Mouse (Mus musculus): Measurements from ENCODE around the gene Mical3.
A peak's percentile ranks its signal among the peaks of the same experiment; 100 is the strongest.

Mical3 gene

DNA sequence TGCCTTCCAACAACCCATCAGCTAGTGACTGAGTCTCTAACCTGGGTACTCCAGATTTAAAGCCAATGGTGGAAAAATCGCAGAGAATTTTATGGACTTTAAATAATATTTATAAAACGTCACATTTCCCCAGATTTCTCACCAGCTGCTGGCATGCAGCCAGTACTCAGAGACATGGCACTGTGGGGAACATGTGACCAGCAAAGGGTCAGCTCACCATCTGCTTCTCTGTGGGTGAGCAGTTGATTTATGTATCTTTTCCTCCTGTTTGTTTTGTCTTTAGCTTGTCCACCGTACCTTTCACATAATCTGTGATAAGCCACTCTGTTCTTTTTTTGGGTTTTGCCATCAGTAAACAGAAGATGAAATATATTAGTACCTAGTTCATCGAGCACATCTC is 125.8 kb downstream of the Mical3 start:
- DNase-seq, result no peak

DNA sequence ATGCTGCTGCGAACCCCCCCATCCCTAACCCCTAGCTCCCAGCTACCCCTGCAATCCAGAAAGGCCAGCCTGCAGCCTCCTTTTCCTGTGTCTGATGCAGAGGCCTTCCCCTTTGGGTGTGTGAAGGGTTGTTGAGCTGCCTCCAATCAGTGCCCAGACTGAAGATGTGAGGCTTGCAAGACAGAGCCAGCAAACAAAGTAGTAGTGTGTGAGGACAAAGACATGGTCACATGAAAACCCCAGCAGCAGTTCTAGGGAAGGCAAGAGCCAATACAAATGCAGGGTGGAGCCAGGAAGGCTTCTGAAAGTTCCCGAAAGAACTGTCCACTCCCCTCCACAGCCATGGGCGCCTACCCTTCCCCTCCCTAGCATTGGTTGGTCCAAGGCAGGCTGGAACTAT is 127.8 kb downstream of the Mical3 start:
- no peak for DNase-seq

- DNase-seq, result no peak
Measured at GRCm38 (mm10) chr6:120999860-121000526, 130.8 kb downstream of the Mical3 start.

DNA sequence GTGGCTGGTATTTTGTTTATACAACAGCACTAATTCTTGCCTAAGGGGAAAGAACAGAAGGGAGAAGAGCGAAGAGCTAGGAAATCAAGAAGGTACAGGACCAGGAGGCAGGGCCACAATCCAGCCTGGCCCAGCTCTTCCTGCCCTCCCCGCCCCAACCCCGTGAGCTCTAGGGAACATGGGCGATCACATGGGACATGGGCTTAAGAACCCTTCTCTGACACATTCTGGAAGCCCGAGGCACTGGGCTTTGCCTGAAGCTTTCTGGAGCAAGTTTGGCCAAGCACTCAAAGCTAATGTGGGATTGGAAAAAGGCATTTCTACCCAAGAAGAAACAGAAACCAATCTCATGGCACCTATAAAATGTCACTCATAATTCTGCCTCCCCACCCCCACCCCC is 131.7 kb downstream of the Mical3 start:
- DNase-seq, result no peak

GRCm38 (mm10) chr6:120996607-120997006 is 134.2 kb downstream of the Mical3 start:
- DNase-seq, result no peak

- DNase-seq, result no peak
Measured at GRCm38 (mm10) chr6:120995541-120995940, 135.3 kb downstream of the Mical3 start.

- no peak for DNase-seq
Measured at GRCm38 (mm10) chr6:120991857-120992256, 138.9 kb downstream of the Mical3 start.

DNA sequence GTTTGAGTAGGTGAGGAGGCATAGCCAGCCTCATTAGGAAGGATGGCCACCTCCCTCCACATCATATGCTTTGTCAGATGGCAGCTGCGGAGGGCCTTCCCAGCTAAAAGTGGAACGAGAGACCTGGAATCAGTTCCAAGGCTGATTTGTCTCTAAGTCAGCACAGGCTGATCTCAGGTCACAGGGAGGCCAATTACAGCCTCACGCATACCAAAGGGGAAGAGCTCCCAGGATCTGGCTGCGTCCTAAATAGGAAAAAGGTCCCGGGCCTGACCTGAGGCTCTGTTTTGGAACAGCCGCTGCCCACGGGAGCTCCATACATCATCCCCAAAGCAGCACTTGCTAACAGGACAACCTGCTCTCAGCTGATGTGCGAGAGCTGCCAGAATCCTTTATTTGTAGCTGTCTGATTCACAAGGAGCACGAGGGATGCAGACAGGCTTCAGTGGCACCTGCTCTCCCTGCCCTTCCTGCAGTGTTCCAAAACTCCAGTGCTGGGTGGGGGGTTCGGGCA is 143.2 kb downstream of the Mical3 start:
- peak in 1 of 2 experiments; percentile 20 for DNase-seq

GRCm38 (mm10) chr6:120987164-120987563 is 143.6 kb downstream of the Mical3 start:
- no peak for DNase-seq

- DNase-seq, result no peak
Measured at GRCm38 (mm10) chr6:120986172-120986571, 144.6 kb downstream of the Mical3 start.

- no peak for DNase-seq
Measured at GRCm38 (mm10) chr6:120982314-120982713, 148.5 kb downstream of the Mical3 start.

DNA sequence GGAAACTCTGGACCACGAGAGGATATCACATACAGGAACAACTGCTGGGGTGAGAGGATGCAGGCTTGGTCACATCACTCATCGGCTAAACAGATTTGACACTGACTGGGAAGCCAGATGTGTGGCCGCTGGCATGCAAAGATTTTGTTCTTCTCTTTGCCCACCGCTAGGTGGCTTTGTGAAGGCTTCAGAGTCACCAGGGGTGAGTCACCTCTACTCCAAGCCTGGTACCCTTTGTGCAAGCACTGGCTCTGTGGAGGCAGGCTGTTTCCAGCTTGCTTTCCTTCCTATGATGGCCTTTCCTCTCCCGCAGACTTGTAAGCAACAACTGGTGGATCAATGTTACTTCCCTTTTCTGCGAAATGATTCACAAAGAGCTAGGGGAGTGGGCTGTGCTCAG is 149.3 kb downstream of the Mical3 start:
- no peak for DNase-seq

DNA sequence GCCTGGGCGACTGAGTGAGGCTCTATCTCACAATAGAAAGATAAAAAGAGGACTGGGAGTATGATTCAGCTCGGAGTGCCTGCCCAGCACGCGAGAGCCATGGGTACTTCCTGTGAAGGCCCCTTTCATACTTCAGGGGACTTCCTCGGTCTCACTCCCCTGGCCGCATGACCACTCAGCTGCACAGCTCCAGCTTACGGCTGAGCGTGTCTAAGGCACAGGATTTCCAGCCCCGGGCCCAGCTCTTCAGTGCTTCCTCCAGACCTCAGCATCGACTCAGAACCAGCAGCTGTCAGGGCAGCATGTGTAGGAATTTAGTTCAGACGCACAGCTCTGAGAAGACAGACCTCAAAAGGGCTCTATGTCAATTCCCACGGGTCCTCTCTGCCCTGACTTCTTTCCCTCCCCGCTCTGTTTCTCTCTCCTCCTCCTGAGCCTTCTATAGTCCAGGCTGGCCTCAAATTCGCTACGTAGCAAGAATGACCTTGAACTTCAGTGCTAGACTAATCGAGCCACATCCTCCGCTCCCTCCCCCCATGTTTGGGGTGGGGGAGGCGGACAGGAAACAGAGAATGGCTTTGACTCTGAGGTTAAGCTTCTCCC is 152.7 kb downstream of the Mical3 start:
- DNase-seq, result no peak

- DNase-seq, result no peak
Measured at GRCm38 (mm10) chr6:120976991-120977390, 153.8 kb downstream of the Mical3 start.

GRCm38 (mm10) chr6:120976097-120976496 is 154.7 kb downstream of the Mical3 start:
- no peak for DNase-seq

GRCm38 (mm10) chr6:120971797-120972590 is 158.8 kb downstream of the Mical3 start:
- peak; percentile 73 to 77 for DNase-seq

DNA sequence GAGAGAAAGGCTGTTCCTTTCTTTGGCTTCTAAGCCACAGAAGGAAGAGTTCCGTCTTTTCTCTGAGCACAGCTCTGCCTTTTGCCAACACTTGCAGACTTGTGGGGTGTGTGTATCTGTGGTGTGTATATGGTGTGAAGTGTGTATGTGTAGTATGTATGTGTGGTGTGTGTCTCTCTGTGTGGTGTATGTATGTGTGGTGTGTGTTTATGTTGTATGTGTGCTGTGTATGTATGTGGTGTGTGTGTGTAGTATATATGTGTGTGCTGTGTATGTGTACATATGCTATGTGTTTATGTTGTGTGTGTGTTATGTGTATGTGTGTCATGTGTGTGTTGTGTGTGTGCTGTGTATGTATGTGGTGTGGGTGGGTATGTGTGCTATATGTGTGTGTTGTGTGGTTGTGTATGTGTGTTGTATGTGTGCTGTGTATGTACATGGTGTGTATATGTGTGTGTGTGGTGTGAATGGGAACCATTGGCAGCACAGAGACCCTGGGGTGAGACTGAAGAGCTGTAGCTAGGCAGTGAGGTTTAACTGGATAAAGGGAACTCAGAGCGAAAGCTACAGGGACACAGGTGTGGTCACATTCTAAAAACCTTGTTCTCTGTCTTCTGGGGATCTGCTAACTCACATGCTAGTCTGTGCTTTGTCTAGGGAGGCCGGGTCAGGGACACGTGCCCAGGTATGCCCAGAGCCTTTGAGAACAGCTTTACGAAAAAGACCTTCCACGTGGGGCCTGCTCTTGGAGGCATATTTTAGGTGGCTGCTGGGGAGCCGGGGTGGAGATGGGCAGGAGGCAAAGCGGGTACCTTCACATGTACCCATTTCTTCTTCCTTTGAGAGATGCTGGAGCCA is 159.6 kb downstream of the Mical3 start:
- no peak for DNase-seq

DNA sequence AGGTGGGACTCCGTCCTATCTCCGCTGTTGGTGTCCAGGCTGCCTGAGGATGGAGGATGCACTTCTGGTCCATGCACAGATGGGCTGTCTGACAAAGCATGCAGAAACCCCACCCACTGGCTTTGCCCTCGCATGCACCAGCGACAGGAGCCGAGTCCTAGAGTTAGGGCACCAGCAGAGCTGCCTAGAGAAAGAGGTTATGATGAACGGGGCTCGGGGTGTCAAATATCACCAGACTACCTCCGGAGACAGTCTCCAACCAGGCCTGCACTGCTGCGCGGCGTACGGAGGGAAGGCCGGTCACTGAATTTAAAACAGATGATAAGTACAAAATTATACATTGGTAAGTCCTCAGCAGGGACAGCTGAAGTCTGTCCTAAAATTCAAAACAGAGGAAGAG is 165.0 kb downstream of the Mical3 start:
- DNase-seq, result no peak

- no peak for DNase-seq
Measured at GRCm38 (mm10) chr6:120964179-120964578, 166.6 kb downstream of the Mical3 start.

- DNase-seq, result no peak
Measured at GRCm38 (mm10) chr6:120960338-120961030, 170.3 kb downstream of the Mical3 start.

DNA sequence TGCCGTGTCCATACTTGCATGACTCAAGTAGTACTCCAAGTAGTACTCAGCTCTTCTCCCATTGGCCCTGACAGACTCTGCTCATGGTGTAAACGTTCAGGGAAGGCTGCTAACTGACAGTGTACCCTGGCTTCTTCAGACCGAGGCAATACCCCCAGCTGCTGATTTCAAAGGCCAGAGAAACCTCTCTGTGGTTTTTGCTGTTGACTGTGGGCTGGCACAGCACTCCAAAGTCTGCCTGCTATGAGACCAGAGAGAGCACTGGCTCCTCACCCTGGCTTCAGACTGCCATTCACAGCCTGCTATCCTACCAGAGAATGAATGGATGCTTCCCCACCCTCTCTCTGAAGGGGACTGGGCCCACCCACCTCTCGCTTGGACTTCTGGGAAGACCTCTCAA is 173.5 kb downstream of the Mical3 start:
- no peak for DNase-seq

Measured in lung, adult 18-20 months (tissue).